Mouse (Mus musculus) limb, embryonic 12.5 days (tissue): Measurements from ENCODE around the gene Cep78. TPM values are rescaled to one million over a fixed set of nuclear protein-coding genes. Genes with fewer than 3 reads are reported as not detected.

Source experiments
- polyA plus RNA-seq: library from polyadenylated mRNA; unstranded; fragments of >200 nt; fragmentation: Nextera tagmentation; extraction: Ambion mirVana; gene quantifications from 2 replicates; pipeline ENCODE4 v1.2.1, GENCODE M21; 2016

Cep78 gene
- polyA plus RNA-seq, 1 experiment from 2014 or later = 54.9 TPM

Other genes with a start within 250 kb of the Cep78 start
- gene Psat1, start 37.7 kb downstream of the Cep78 start, polyA plus RNA-seq = 71.0 and 73.3 TPM in 2 replicates
- 23.8 and 25.9 TPM in 2 replicates for gene Gnaq, start 147.8 kb upstream of the Cep78 start, polyA plus RNA-seq